Mouse (Mus musculus): ENCODE measurements around the gene Scd1.
A peak's percentile ranks its signal among the peaks of the same experiment; 100 is the strongest.

DNA sequence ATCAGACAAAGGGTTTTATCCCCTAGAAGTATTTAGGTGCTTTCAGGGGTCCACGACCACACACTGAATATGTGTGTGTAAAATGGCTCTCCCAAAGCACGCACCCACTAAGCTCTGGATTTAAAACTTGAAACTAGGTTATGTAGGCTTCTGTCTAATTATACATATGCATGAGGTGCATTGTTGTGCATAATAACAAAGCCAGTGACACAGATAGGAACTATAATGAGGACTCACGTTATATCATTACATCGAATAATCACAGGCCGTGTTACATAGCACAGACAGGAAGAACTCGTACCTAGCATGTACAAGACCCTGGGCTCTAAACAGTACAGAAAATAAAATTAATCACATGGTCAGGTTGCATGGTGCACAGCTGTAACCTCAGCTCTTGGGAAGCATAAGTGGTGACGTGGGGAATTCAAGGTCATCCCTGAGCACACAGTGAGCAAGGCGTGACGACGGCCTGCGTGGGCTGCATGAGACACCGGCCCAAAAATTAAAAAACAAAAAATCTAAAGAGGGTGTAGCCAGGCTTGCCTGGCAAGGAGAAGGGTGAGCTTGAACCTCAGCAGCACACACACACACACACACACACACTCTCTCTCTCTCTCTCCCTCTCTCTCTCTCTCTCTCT is 24.9 kb downstream of the Scd1 start:
- TF ChIP-seq TCF12 (IDR thresholded peaks at IDR 0.05; ENCODE audit: low read depth, low read length) (peak; percentile 50; the same call in 1 of the 2 replicates), EP300 (IDR thresholded peaks at IDR 0.05; ENCODE audit: low read length) (no peak), POLR2AphosphoS2 (IDR thresholded peaks at IDR 0.05; ENCODE audit: low read depth, low read length) (no peak)
